Mouse (Mus musculus) testis, adult 2 months (tissue): Measurements from ENCODE around the gene Cds2.

Experiments used
- CTCF ChIP-seq: fragments of 200-500 bp; IDR thresholded peaks from 2 replicates; pipeline ENCODE4 v1.5.1; 2012; ENCODE audit warnings: low read depth, mild to moderate bottlenecking, inconsistent platforms, low read length, moderate library complexity; ENCODE audit not compliant: control insufficient read depth, insufficient read depth, insufficient replicate concordance
- POLR2A ChIP-seq: fragments of 200-500 bp; IDR thresholded peaks from 2 replicates; pipeline ENCODE4 v1.6.1; 2012; ENCODE audit warnings: low read depth, mild to moderate bottlenecking, inconsistent platforms, low read length, moderate library complexity; ENCODE audit not compliant: control insufficient read depth

GRCm38 (mm10) chr2:132317178-132317577, 54.2 kb downstream of the Cds2 start:
- TF ChIP-seq CTCF (no peak), POLR2A (no peak)
